Mouse (Mus musculus) C2C12 (cell line): Measurements from ENCODE around the gene Tmem97.
"Not testable (repeated sequence)": the region's sequence is repeated elsewhere in the genome, so short reads cannot be mapped to it uniquely, and the experiment has no call there.

Source experiments
- CEBPB ChIP-seq: IDR thresholded peaks from one replicate; pipeline ENCODE4 v1.6.1; 2011; ENCODE audit warnings: low read depth, mild to moderate bottlenecking, control low read depth, moderate library complexity
- CTCF ChIP-seq: IDR thresholded peaks from one replicate; pipeline ENCODE4 v1.5.1; 2011; ENCODE audit not compliant: control insufficient read depth, insufficient read depth, insufficient read length
- FOSL1 ChIP-seq: IDR thresholded peaks from one replicate; pipeline ENCODE4 v1.8.0; 2011; ENCODE audit warnings: mild to moderate bottlenecking, low read length; ENCODE audit not compliant: poor library complexity, insufficient read depth, severe bottlenecking
- MAX ChIP-seq: IDR thresholded peaks from one replicate; pipeline ENCODE4 v1.6.1; 2011; ENCODE audit warnings: mild to moderate bottlenecking, control low read depth
- MYOD1 ChIP-seq: IDR thresholded peaks from one replicate; pipeline ENCODE4 v1.6.1; 2011; ENCODE audit warnings: low read depth; ENCODE audit not compliant: control insufficient read depth, insufficient read length
- MYOG ChIP-seq: IDR thresholded peaks from one replicate; pipeline ENCODE4 v1.6.1; 2011; ENCODE audit not compliant: control insufficient read depth, insufficient read length; ENCODE audit errors: extremely low read depth
- USF1 ChIP-seq: IDR thresholded peaks from one replicate; pipeline ENCODE4 v1.6.1; 2011; ENCODE audit warnings: low read depth, mild to moderate bottlenecking, control low read depth, moderate library complexity

DNA sequence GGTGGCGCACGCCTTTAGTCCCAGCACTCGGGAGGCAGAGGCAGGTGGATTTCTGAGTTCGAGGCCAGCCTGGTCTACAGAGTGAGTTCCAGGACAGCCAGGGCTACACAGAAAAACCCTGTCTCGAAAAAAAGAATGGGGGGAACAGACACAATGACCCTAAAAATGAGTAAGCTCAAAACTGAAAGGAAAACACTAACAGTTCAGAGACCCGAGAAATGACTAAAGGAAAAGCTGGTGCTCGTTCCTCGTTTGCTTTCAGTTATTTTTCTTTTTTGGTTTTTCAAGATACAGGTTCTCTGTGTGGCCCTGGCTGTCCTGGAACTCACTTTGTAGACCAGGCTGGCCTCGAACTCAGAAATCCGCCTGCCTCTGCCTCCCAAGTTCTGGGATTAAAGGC lies 19.1 kb downstream of the Tmem97 start:
- not testable (repeated sequence) for TF ChIP-seq MAX, MYOG, CTCF, USF1, FOSL1, MYOD1, CEBPB
